Mouse (Mus musculus) embryonic facial prominence, embryonic 14.5 days (tissue): ENCODE results near the gene Ctsd. TPM values are rescaled to one million over a fixed set of nuclear protein-coding genes. Genes with fewer than 3 reads are reported as not detected.

Source experiments
- ATAC-seq: fragments of 200-750 bp; cut with Nextera tagmentation; 2 replicates; pipeline ENCODE4 v1.8.0; 2017; ENCODE audit warnings: low read depth, moderate number of reproducible peaks, moderate TSS enrichment
- DNase-seq: peaks from one replicate; pipeline ENCODE4 v3.0.0-alpha.2; 2015; ENCODE audit warnings: low spot score
- H3K27ac ChIP-seq: fragments of 300-500 bp; sonication (generic); replicated peaks from 2 replicates; pipeline ENCODE4 v1.5.1; 2014; ENCODE audit warnings: low read depth, mild to moderate bottlenecking, low read length, moderate library complexity
- H3K27me3 ChIP-seq: fragments of 300-500 bp; sonication (generic); replicated peaks from 2 replicates; pipeline ENCODE4 v1.6.1; 2014; ENCODE audit warnings: low read length; ENCODE audit not compliant: control insufficient read depth, insufficient read depth
- H3K36me3 ChIP-seq: fragments of 300-500 bp; sonication (generic); 2 replicates; pipeline ENCODE4 v1.6.1; 2014; ENCODE audit warnings: low read length, mixed read lengths; ENCODE audit not compliant: control insufficient read depth, insufficient read depth
- H3K4me1 ChIP-seq: fragments of 300-500 bp; sonication (generic); 2 replicates; pipeline ENCODE4 v1.6.1; 2014; ENCODE audit warnings: antibody characterized with exemption, low read length; ENCODE audit not compliant: control insufficient read depth, insufficient read depth
- H3K4me2 ChIP-seq: fragments of 300-500 bp; sonication (generic); 2 replicates; pipeline ENCODE4 v1.6.1; 2014; ENCODE audit warnings: low read depth, mild to moderate bottlenecking, low read length, moderate library complexity, mixed read lengths
- H3K4me3 ChIP-seq: fragments of 300-500 bp; sonication (generic); 2 replicates; pipeline ENCODE4 v1.5.1; 2014; ENCODE audit warnings: low read depth, mild to moderate bottlenecking, low read length
- H3K9ac ChIP-seq: fragments of 300-500 bp; sonication (generic); 2 replicates; pipeline ENCODE4 v1.6.1; 2014; ENCODE audit warnings: low read depth, mild to moderate bottlenecking, low read length, moderate library complexity, mixed read lengths
- H3K9me3 ChIP-seq: fragments of 300-500 bp; sonication (generic); 2 replicates; pipeline ENCODE4 v1.6.1; 2016; ENCODE audit warnings: low read length; ENCODE audit not compliant: control insufficient read depth
- WGBS: fragments of 180-500 bp; shearing (Covaris S2); extraction: QIAGEN DNeasy Blood & Tissue Kit; methylation state at CpG from one replicate; pipeline ENCODE4 v1.1.7; 2014; 5-methylcytosine and 5-hydroxymethylcytosine counted together
- polyA plus RNA-seq: library from polyadenylated mRNA; unstranded; fragments of >200 nt; fragmentation: Nextera tagmentation; extraction: Ambion mirVana; gene quantifications from 2 replicates; pipeline ENCODE4 v1.2.1, GENCODE M21; 2014

Gene Ctsd
- polyA plus RNA-seq, 1 experiment from 2014 or later: 342 TPM

GRCm38 (mm10) chr7:142425641-142426213 lies 37.9 kb upstream of the Ctsd start:
- 61% methylated on average over 11 of the region's 11 CpGs for WGBS
- DNase-seq (no peak), ATAC-seq (no peak)
- Histone ChIP-seq H3K27ac (no peak overlapping the region), H3K4me3 (no peak overlapping the region), H3K9me3 (no peaks in the 10 kb centered on the region), H3K4me1 (peaks cover 21% of the 10 kb centered on the region), H3K27me3 (no peaks in the 10 kb centered on the region), H3K9ac (no peak overlapping the region), H3K4me2 (no peak overlapping the region), H3K36me3 (no peaks in the 10 kb centered on the region)

GRCm38 (mm10) chr7:142421826-142422225 lies 34.0 kb upstream of the Ctsd start:
- H3K4me2 ChIP-seq: no peak overlapping the region
- DNase-seq (no peak), ATAC-seq (no peak)
- WGBS: 75% methylated on average over 2 of the region's 2 CpGs
- no peak overlapping the region for H3K9ac ChIP-seq
- no peaks in the 10 kb centered on the region for H3K27me3 ChIP-seq
- no peaks in the 10 kb centered on the region for H3K4me1 ChIP-seq
- no peaks in the 10 kb centered on the region for H3K36me3 ChIP-seq
- H3K9me3 ChIP-seq: no peaks in the 10 kb centered on the region
- no peak overlapping the region for H3K27ac ChIP-seq
- no peak overlapping the region for H3K4me3 ChIP-seq

- Histone ChIP-seq H3K9ac (no peak overlapping the region), H3K9me3 (no peaks in the 10 kb centered on the region), H3K4me3 (no peak overlapping the region), H3K27me3 (no peaks in the 10 kb centered on the region), H3K36me3 (no peaks in the 10 kb centered on the region), H3K4me1 (no peaks in the 10 kb centered on the region), H3K4me2 (no peak overlapping the region), H3K27ac (no peak overlapping the region)
- ATAC-seq (no peak), DNase-seq (no peak)
- 78% methylated on average over 5 of the region's 5 CpGs for WGBS
Observed at GRCm38 (mm10) chr7:142419887-142420286, 32.0 kb upstream of the Ctsd start.

GRCm38 (mm10) chr7:142418679-142419078 lies 30.8 kb upstream of the Ctsd start:
- H3K9ac ChIP-seq: no peak overlapping the region
- H3K36me3 ChIP-seq: no peaks in the 10 kb centered on the region
- H3K4me1 ChIP-seq: no peaks in the 10 kb centered on the region
- no peak for DNase-seq
- no peak overlapping the region for H3K4me3 ChIP-seq
- no peaks in the 10 kb centered on the region for H3K27me3 ChIP-seq
- H3K9me3 ChIP-seq: no peaks in the 10 kb centered on the region
- WGBS: 87% methylated on average over 8 of the region's 8 CpGs
- ATAC-seq: no peak
- H3K4me2 ChIP-seq: no peak overlapping the region
- no peak overlapping the region for H3K27ac ChIP-seq

GRCm38 (mm10) chr7:142418027-142418426 lies 30.2 kb upstream of the Ctsd start:
- no peak for ATAC-seq
- WGBS: 90% methylated on average over 2 of the region's 2 CpGs
- peak; percentile 46 for DNase-seq
- H3K4me3 ChIP-seq: no peak overlapping the region
- no peaks in the 10 kb centered on the region for H3K4me1 ChIP-seq
- no peaks in the 10 kb centered on the region for H3K9me3 ChIP-seq
- H3K27ac ChIP-seq: no peak overlapping the region
- no peaks in the 10 kb centered on the region for H3K36me3 ChIP-seq
- H3K9ac ChIP-seq: no peak overlapping the region
- H3K4me2 ChIP-seq: no peak overlapping the region
- H3K27me3 ChIP-seq: no peaks in the 10 kb centered on the region

GRCm38 (mm10) chr7:142416225-142416624 lies 28.4 kb upstream of the Ctsd start:
- H3K27me3 ChIP-seq: no peaks in the 10 kb centered on the region
- no peak for ATAC-seq
- WGBS: 66% methylated on average over 3 of the region's 3 CpGs
- DNase-seq: no peak
- no peak overlapping the region for H3K9ac ChIP-seq
- no peaks in the 10 kb centered on the region for H3K9me3 ChIP-seq
- H3K4me2 ChIP-seq: no peak overlapping the region
- H3K4me3 ChIP-seq: no peak overlapping the region
- no peaks in the 10 kb centered on the region for H3K4me1 ChIP-seq
- no peak overlapping the region for H3K27ac ChIP-seq
- no peaks in the 10 kb centered on the region for H3K36me3 ChIP-seq

- no peaks in the 10 kb centered on the region for H3K4me1 ChIP-seq
- no peak overlapping the region for H3K4me2 ChIP-seq
- no peak for ATAC-seq
- H3K27ac ChIP-seq: no peak overlapping the region
- H3K27me3 ChIP-seq: no peaks in the 10 kb centered on the region
- H3K9me3 ChIP-seq: no peaks in the 10 kb centered on the region
- WGBS: 49% methylated on average over 4 of the region's 4 CpGs
- H3K36me3 ChIP-seq: no peaks in the 10 kb centered on the region
- H3K9ac ChIP-seq: no peak overlapping the region
- DNase-seq: peak; percentile 41
- H3K4me3 ChIP-seq: no peak overlapping the region
Observed at GRCm38 (mm10) chr7:142415314-142415713, 27.5 kb upstream of the Ctsd start.

- Histone ChIP-seq H3K4me3 (no peak overlapping the region), H3K36me3 (no peaks in the 10 kb centered on the region), H3K27ac (no peak overlapping the region), H3K4me2 (no peak overlapping the region), H3K9ac (no peak overlapping the region), H3K4me1 (no peaks in the 10 kb centered on the region), H3K27me3 (no peaks in the 10 kb centered on the region), H3K9me3 (no peaks in the 10 kb centered on the region)
- ATAC-seq (no peak), DNase-seq (no peak)
- WGBS: 94% methylated on average over 6 of the region's 6 CpGs
Observed at GRCm38 (mm10) chr7:142413285-142413684, 25.4 kb upstream of the Ctsd start.

- H3K4me3 ChIP-seq: no peak overlapping the region
- no peak overlapping the region for H3K9ac ChIP-seq
Observed at GRCm38 (mm10) chr7:142409603-142410002, 21.8 kb upstream of the Ctsd start.

More at GRCm38 (mm10) chr7:142409603-142410002, 21.8 kb upstream of the Ctsd start:
- H3K9me3 ChIP-seq: no peaks in the 10 kb centered on the region
- H3K27me3 ChIP-seq: no peaks in the 10 kb centered on the region
- no peak overlapping the region for H3K4me2 ChIP-seq
- no peaks in the 10 kb centered on the region for H3K36me3 ChIP-seq
- no peaks in the 10 kb centered on the region for H3K4me1 ChIP-seq
- 79% methylated on average over 3 of the region's 3 CpGs for WGBS
- no peak for DNase-seq
- H3K27ac ChIP-seq: no peak overlapping the region
- no peak for ATAC-seq
